Mouse (Mus musculus): Measurements from ENCODE around the gene Insl3. TPM values are rescaled to one million over a fixed set of nuclear protein-coding genes. Genes with fewer than 3 reads are reported as not detected.

Gene Insl3
- polyA plus RNA-seq, 1 experiment from 2014 or later, result 1.3 TPM

DNA sequence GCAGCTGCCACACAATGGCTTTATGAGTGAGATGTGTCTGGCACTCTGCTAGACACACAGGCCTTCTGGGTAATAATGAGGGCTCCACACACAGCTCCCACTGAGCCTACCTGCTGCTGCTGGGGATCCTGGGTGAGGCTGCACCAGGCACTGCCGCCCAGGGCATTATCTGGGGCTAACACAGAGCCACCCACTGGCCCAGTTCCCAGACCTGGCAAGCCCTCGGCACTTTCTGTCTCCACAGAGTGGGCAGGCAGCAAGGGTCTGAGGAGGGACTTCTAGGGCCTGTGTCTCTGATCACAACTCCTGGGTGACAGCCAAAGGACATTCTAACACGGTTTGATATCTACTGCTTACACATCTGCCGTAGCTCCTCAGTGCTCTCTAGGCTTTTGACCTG is 30.2 kb downstream of the Insl3 start:
- no peak for ATAC-seq (replicated peaks; ENCODE audit: low FRiP score, low read depth)
- no peak for TF ChIP-seq CTCF (IDR thresholded peaks at IDR 0.05; ENCODE audit: low read depth)
- Histone ChIP-seq H3K9me3 (replicated peaks; ENCODE audit: low read length) (no peaks in the 10 kb centered on the region), H3K36me3 (ENCODE audit: insufficient read depth, low read length) (no peaks in the 10 kb centered on the region), H3K4me2 (ENCODE audit: low read length) (no peak overlapping the region), H3K9ac (ENCODE audit: low read depth, low read length) (no peak overlapping the region), H3K4me1 (replicated peaks; ENCODE audit: insufficient read depth, low read length) (no peaks in the 10 kb centered on the region), H3K27ac (no peak overlapping the region), H3K27me3 (ENCODE audit: insufficient read depth, low read length) (no peaks in the 10 kb centered on the region), H3K4me3 (replicated peaks; ENCODE audit: low read depth, low read length) (no peak overlapping the region)
- WGBS, result 71% methylated on average over 4 of the region's 4 CpGs
- no peak for DNase-seq (ENCODE audit: low spot score)

DNA sequence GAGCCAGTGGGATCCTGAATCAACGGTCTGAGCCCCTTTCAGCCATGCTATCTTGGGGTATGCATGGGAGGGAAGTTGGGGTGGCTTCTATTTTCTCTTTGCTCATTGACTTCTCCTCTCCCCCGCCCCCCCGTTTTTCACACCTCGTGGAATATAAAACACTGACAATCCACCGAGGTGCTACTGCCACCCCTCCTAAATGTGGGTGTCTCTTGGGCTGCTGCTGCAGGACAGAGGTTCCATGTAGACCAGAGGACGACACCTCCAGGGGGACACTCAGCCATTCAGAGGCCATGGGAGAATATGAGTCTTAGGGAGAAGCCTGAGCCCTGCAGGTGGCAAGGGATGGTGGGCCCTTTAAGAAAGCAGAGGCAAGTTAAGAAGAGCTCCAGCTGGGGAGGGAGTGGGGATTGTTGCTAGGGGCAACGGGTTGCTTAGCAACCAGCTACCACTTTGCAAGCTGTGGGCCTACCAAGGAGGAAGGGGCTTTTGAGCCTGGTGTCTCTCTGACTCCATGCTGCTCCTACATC is 31.0 kb downstream of the Insl3 start:
- no peak for ATAC-seq (replicated peaks; ENCODE audit: low FRiP score, low read depth)
- H3K9ac ChIP-seq (ENCODE audit: low read depth, low read length), result no peak overlapping the region
- DNase-seq (ENCODE audit: low spot score), result no peak
- H3K9me3 ChIP-seq (replicated peaks; ENCODE audit: low read length), result no peaks in the 10 kb centered on the region
- no peak for TF ChIP-seq CTCF (IDR thresholded peaks at IDR 0.05; ENCODE audit: low read depth)
- H3K4me1 ChIP-seq (replicated peaks; ENCODE audit: insufficient read depth, low read length), result no peaks in the 10 kb centered on the region
- no peak overlapping the region for H3K27ac ChIP-seq
- H3K4me3 ChIP-seq (replicated peaks; ENCODE audit: low read depth, low read length), result no peak overlapping the region
- no peaks in the 10 kb centered on the region for H3K27me3 ChIP-seq (ENCODE audit: insufficient read depth, low read length)
- 35% methylated on average over 7 of the region's 7 CpGs for WGBS
- no peak overlapping the region for H3K4me2 ChIP-seq (ENCODE audit: low read length)
- no peaks in the 10 kb centered on the region for H3K36me3 ChIP-seq (ENCODE audit: insufficient read depth, low read length)

DNA sequence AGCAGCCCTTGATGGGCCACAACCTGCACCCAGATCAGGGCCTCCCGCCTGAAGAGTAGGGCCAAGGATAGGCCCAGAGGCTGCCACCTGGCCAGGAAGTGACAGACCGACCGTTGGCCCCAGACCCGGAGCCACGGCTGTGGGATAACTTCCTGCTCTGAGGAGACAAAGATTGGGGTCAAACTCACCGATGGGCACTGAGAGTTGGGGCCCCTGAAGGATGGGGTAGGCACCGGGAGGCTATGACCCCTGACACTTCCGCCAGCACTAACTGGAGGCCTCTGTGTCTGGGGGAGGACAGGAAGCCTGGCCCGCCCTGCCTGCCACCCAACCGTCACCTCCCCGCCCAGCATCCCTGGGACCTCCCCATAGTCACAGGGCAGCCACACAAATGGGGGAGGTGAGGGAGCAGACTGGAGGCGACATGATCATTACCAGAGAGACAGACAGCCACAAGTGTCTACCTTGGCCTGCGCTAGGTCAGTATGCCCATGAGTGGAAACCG is 34.1 kb downstream of the Insl3 start:
- Histone ChIP-seq H3K36me3 (ENCODE audit: insufficient read depth, low read length) (no peaks in the 10 kb centered on the region), H3K4me3 (replicated peaks; ENCODE audit: low read depth, low read length) (no peak overlapping the region), H3K4me2 (ENCODE audit: low read length) (no peak overlapping the region), H3K27me3 (ENCODE audit: insufficient read depth, low read length) (no peaks in the 10 kb centered on the region), H3K9me3 (replicated peaks; ENCODE audit: low read length) (no peaks in the 10 kb centered on the region), H3K4me1 (replicated peaks; ENCODE audit: insufficient read depth, low read length) (no peaks in the 10 kb centered on the region), H3K9ac (ENCODE audit: low read depth, low read length) (no peak overlapping the region), H3K27ac (no peak overlapping the region)
- WGBS, result 48% methylated on average over 14 of the region's 14 CpGs
- ATAC-seq (replicated peaks; ENCODE audit: low FRiP score, low read depth) (no peak), DNase-seq (ENCODE audit: low spot score) (no peak)
- TF ChIP-seq CTCF (IDR thresholded peaks at IDR 0.05; ENCODE audit: low read depth), result no peak

DNA sequence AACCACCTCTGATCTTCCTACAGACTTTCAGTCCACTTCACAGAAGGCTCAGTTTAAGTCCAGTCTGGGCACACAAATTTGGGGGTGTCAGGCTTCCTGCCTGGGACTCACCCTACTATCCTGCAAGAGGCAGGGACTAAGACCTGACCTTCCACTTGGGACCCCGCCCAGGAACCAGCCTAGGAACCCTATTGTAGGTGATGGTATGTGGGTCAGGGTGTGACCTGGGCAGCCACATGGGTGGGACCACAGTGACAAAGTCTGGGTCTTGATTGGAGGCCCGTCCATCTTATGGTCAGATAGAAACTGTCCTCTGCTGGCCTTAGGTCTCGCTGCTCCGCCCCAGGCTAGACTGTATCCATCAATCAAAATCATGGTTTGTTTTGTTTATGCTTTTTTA is 35.4 kb downstream of the Insl3 start:
- DNase-seq (ENCODE audit: low spot score), result no peak
- H3K36me3 ChIP-seq (ENCODE audit: insufficient read depth, low read length), result no peaks in the 10 kb centered on the region
- no peaks in the 10 kb centered on the region for H3K4me1 ChIP-seq (replicated peaks; ENCODE audit: insufficient read depth, low read length)
- no peaks in the 10 kb centered on the region for H3K9me3 ChIP-seq (replicated peaks; ENCODE audit: low read length)
- no peak overlapping the region for H3K27ac ChIP-seq
- WGBS, result 65% methylated on average over 4 of the region's 4 CpGs
- no peak overlapping the region for H3K9ac ChIP-seq (ENCODE audit: low read depth, low read length)
- TF ChIP-seq CTCF (IDR thresholded peaks at IDR 0.05; ENCODE audit: low read depth), result no peak
- ATAC-seq (replicated peaks; ENCODE audit: low FRiP score, low read depth), result no peak
- H3K4me3 ChIP-seq (replicated peaks; ENCODE audit: low read depth, low read length), result no peak overlapping the region
- no peak overlapping the region for H3K4me2 ChIP-seq (ENCODE audit: low read length)
- H3K27me3 ChIP-seq (ENCODE audit: insufficient read depth, low read length), result no peaks in the 10 kb centered on the region

DNA sequence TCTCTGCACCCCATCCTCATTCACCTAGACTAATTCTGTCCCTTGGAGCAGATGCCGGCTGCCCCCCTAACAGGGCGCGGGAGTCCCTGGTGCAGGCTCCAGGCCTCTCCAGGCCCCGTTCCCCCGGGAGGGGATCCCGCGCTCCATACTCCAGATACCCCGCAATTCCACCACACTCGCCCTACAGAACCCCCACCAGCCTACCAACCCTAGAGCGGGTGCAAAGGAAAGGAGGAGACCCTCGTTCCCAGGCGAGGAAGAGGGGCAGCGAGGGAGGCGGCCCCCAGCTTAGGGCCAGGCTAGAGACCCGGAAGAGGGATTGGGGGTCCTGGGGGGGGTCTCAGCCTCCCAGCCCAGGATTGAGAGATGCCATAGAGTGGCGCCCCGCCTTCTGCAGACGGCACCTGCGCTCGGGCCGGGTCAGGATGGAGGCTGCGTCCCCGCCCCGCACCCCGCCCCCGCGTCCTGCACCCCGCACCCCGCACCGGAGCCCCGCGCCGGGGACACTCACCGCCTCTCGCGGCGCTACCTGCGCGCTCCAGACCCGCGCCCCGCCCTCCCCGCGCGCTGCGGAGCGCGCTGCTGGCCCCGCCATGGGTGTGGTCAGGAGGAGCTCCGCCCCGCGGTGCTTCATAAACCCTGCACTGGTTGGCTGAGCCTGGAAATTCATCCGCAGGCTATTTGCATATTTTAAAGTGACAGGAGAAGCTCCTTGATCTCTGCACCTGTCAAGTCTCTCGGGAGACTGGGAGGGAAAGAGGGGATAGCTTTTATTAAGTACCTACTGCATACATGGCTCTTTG is 36.3 kb downstream of the Insl3 start, which contains the start of gene Fcho1:
TSS of gene Fcho1 (minus strand) at position 595 of the 803 bp plus-strand sequence.
- peak within 1 kb of the TSS; percentile 54 for H3K4me3 ChIP-seq (replicated peaks; ENCODE audit: low read depth, low read length)
- no peaks in the 10 kb centered on the region for H3K4me1 ChIP-seq (replicated peaks; ENCODE audit: insufficient read depth, low read length)
- H3K36me3 ChIP-seq (ENCODE audit: insufficient read depth, low read length), result no peaks in the 10 kb centered on the region
- no peaks in the 10 kb centered on the region for H3K9me3 ChIP-seq (replicated peaks; ENCODE audit: low read length)
- WGBS, result under 1% methylated on average over 53 of the region's 54 CpGs
- ATAC-seq (replicated peaks; ENCODE audit: low FRiP score, low read depth) (peak; percentile 86), DNase-seq (ENCODE audit: low spot score) (peak; percentile 83)
- TF ChIP-seq CTCF (IDR thresholded peaks at IDR 0.05; ENCODE audit: low read depth), result no peak
- H3K27ac ChIP-seq, result no peak within 1 kb of the TSS
- peak within 1 kb of the TSS; percentile 43 for H3K9ac ChIP-seq (ENCODE audit: low read depth, low read length)
- H3K4me2 ChIP-seq (ENCODE audit: low read length), result peak within 1 kb of the TSS; percentile 68
- H3K27me3 ChIP-seq (ENCODE audit: insufficient read depth, low read length), result no peaks in the 10 kb centered on the region

DNA sequence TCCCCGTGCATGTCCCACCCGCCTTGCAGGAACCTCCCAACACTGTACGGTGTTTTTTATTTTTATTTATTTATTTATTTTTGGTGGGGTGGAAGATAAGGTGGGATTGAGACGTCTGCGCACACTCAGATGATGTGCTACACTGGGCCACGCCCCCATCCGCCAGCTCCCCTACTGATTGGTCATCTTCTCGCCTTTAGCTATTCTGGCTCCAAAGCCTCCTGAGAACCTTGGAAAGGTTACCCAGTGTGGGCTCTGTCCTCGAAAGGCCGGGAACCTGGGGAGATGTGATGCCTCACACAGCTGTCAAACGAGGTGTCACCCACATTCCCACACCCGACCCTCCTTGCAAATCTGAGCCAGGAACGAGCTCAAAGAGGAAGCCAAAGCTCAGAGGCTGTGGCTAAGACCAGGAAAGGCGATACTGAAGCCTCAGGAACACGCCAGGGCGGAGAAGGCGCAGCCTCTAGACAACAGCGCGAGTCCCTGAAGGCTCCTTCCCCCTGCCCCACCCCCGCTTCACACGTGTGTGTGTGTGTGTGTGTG is 39.3 kb downstream of the Insl3 start:
- H3K27ac ChIP-seq, result no peak overlapping the region
- DNase-seq (ENCODE audit: low spot score) (peak; percentile 42), ATAC-seq (replicated peaks; ENCODE audit: low FRiP score, low read depth) (peak; percentile 27; the same call in 1 of the 2 replicates)
- H3K9ac ChIP-seq (ENCODE audit: low read depth, low read length), result peak overlapping the region; percentile 42; the same call in 1 of the 2 replicates
- H3K36me3 ChIP-seq (ENCODE audit: insufficient read depth, low read length), result no peaks in the 10 kb centered on the region
- H3K4me3 ChIP-seq (replicated peaks; ENCODE audit: low read depth, low read length), result peak overlapping the region; percentile 26
- no peak for TF ChIP-seq CTCF (IDR thresholded peaks at IDR 0.05; ENCODE audit: low read depth)
- peak overlapping the region; percentile 55 for H3K4me2 ChIP-seq (ENCODE audit: low read length)
- no peaks in the 10 kb centered on the region for H3K9me3 ChIP-seq (replicated peaks; ENCODE audit: low read length)
- H3K4me1 ChIP-seq (replicated peaks; ENCODE audit: insufficient read depth, low read length), result no peaks in the 10 kb centered on the region
- H3K27me3 ChIP-seq (ENCODE audit: insufficient read depth, low read length), result no peaks in the 10 kb centered on the region
- 7% methylated on average over 20 of the region's 21 CpGs for WGBS

All from kidney, postnatal 0 days (tissue).